Mouse (Mus musculus) liver, embryonic 11.5 days (tissue): ENCODE data around the gene Slc9a9. TPM values are rescaled to one million over a fixed set of nuclear protein-coding genes. Genes with fewer than 3 reads are reported as not detected.

Experiments
- ATAC-seq: fragments of 200-750 bp; cut with Nextera tagmentation; replicated peaks from 2 replicates; pipeline ENCODE4 v1.8.0; 2017; ENCODE audit warnings: moderate number of reproducible peaks, mild to moderate bottlenecking, moderate TSS enrichment, moderate library complexity; ENCODE audit not compliant: low FRiP score
- DNase-seq: peaks from one replicate; pipeline ENCODE4 v3.0.0-alpha.2; 2017; ENCODE audit warnings: low spot score
- H3K27ac ChIP-seq: fragments of 300-500 bp; sonication (generic); 2 replicates; pipeline ENCODE4 v1.5.1; 2014; ENCODE audit warnings: mild to moderate bottlenecking, low read depth, low read length, control low read depth
- H3K27me3 ChIP-seq: fragments of 300-500 bp; sonication (generic); replicated peaks from 2 replicates; pipeline ENCODE4 v1.6.1; 2014; ENCODE audit warnings: low read length, mixed read lengths; ENCODE audit not compliant: control insufficient read depth, insufficient read depth
- H3K36me3 ChIP-seq: fragments of 300-500 bp; sonication (generic); 2 replicates; pipeline ENCODE4 v1.6.1; 2014; ENCODE audit warnings: mild to moderate bottlenecking, low read length, moderate library complexity, mixed read lengths; ENCODE audit not compliant: control insufficient read depth, insufficient read depth
- H3K4me1 ChIP-seq: fragments of 300-500 bp; sonication (generic); replicated peaks from 2 replicates; pipeline ENCODE4 v1.6.1; 2014; ENCODE audit warnings: low read length, mixed read lengths; ENCODE audit not compliant: control insufficient read depth, insufficient read depth
- H3K4me2 ChIP-seq: fragments of 300-500 bp; sonication (generic); 2 replicates; pipeline ENCODE4 v1.6.1; 2014; ENCODE audit warnings: mild to moderate bottlenecking, control low read depth, moderate library complexity
- H3K4me3 ChIP-seq: fragments of 300-500 bp; sonication (generic); 2 replicates; pipeline ENCODE4 v1.5.1; 2014; ENCODE audit warnings: low read depth, low read length, control low read depth
- H3K9ac ChIP-seq: fragments of 300-500 bp; sonication (generic); 2 replicates; pipeline ENCODE4 v1.6.1; 2014; ENCODE audit warnings: low read depth, low read length, control low read depth
- H3K9me3 ChIP-seq: fragments of 300-500 bp; sonication (generic); 2 replicates; pipeline ENCODE4 v1.6.1; 2016; ENCODE audit warnings: low read length, inconsistent platforms, mixed read lengths; ENCODE audit not compliant: control insufficient read depth
- WGBS: fragments of 180-500 bp; shearing (Covaris S2); extraction: QIAGEN DNeasy Blood & Tissue Kit; methylation state at CpG from one replicate; pipeline ENCODE4 v1.1.7; 2014; 5-methylcytosine and 5-hydroxymethylcytosine counted together
- polyA plus RNA-seq: library from polyadenylated mRNA; unstranded; fragments of >200 nt; fragmentation: Nextera tagmentation; extraction: Ambion mirVana; gene quantifications from 2 replicates; pipeline ENCODE4 v1.2.1, GENCODE M21; 2014

Gene Slc9a9
- polyA plus RNA-seq, 1 experiment from 2014 or later, result 1.9 TPM

GRCm38 (mm10) chr9:94732136-94732535 is 62.4 kb downstream of the Slc9a9 start:
- H3K4me3 ChIP-seq, result no peak overlapping the region
- H3K9me3 ChIP-seq, result no peaks in the 10 kb centered on the region
- DNase-seq (no peak), ATAC-seq (no peak)
- no peak overlapping the region for H3K9ac ChIP-seq
- no peak overlapping the region for H3K4me2 ChIP-seq
- no peak overlapping the region for H3K27ac ChIP-seq
- no peaks in the 10 kb centered on the region; the same call in 1 of the 2 replicates for H3K4me1 ChIP-seq
- H3K36me3 ChIP-seq, result no peaks in the 10 kb centered on the region
- no peaks in the 10 kb centered on the region for H3K27me3 ChIP-seq
- WGBS, result 68% methylated on average over 6 of the region's 6 CpGs

DNA sequence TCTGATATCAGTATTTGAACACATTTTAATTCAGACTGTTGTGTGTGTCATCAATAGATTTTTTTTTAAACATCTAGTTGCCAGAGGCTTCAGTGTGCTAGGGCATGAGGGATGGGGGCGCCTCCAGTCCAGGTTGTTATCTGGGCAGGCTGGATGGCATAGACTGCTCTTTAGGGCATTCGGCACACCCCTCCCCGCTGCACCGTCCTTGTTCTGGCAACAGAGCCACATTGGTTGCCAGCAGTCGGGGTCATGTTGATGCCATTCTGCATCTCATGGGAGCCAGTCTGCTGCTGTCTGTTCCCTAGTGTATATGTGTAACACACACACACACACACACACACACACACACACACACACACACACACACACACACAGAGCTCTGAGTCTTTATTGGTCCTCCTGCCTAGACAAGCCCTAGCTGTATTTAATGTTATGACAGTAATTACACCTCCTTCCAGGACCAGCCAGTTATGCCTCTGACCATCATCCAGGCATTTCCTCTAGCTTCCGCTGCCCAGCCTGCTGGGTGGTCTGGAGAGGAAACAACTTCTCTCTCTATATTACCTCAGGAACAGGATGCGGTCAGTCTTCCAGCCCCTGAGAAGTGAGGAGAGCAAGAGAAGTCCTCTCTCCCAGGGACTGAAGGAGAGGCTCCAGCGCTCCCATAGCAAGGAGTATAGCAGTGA is 63.0 kb downstream of the Slc9a9 start:
- ATAC-seq (no peak), DNase-seq (no peak)
- no peaks in the 10 kb centered on the region for H3K36me3 ChIP-seq
- H3K9ac ChIP-seq, result no peak overlapping the region
- 58% methylated on average over 8 of the region's 8 CpGs for WGBS
- H3K4me1 ChIP-seq, result no peaks in the 10 kb centered on the region; the same call in 1 of the 2 replicates
- no peak overlapping the region for H3K4me3 ChIP-seq
- no peaks in the 10 kb centered on the region for H3K27me3 ChIP-seq
- H3K27ac ChIP-seq, result no peak overlapping the region
- no peak overlapping the region for H3K4me2 ChIP-seq
- no peaks in the 10 kb centered on the region for H3K9me3 ChIP-seq

DNA sequence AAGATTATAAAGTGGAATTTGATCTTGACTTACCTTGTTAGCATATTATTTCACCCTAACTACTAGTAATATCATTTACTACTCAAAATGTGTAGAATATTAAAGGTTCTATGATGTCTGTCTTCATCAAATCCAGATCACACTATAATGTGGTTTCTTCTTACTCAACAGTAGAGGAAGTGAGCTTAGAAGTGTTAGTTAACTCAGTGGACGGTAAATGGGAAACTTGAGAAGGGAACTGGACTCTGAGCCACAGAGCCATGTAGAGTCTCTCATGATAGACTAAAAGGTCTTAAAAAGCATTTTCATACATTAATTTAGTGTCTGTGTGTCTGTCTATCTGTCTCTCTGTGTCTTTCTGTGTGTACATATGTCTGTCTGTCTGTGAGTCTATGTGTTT is 64.6 kb downstream of the Slc9a9 start:
- no peak overlapping the region for H3K4me2 ChIP-seq
- no peaks in the 10 kb centered on the region for H3K36me3 ChIP-seq
- ATAC-seq (no peak), DNase-seq (no peak)
- H3K9me3 ChIP-seq, result no peaks in the 10 kb centered on the region
- H3K4me3 ChIP-seq, result no peak overlapping the region
- H3K27me3 ChIP-seq, result no peaks in the 10 kb centered on the region
- WGBS, result 61% methylated on average over 1 of the region's 1 CpGs
- no peak overlapping the region for H3K27ac ChIP-seq
- no peak overlapping the region for H3K9ac ChIP-seq
- H3K4me1 ChIP-seq, result no peaks in the 10 kb centered on the region; the same call in 1 of the 2 replicates

GRCm38 (mm10) chr9:94737226-94737625 is 67.5 kb downstream of the Slc9a9 start:
- no peak for ATAC-seq
- Histone ChIP-seq H3K9me3 (no peaks in the 10 kb centered on the region), H3K4me3 (no peak overlapping the region), H3K4me1 (no peaks in the 10 kb centered on the region; the same call in 1 of the 2 replicates), H3K36me3 (no peaks in the 10 kb centered on the region), H3K27ac (no peak overlapping the region), H3K27me3 (no peaks in the 10 kb centered on the region), H3K4me2 (no peak overlapping the region), H3K9ac (no peak overlapping the region)
- 73% methylated on average over 5 of the region's 5 CpGs for WGBS
- DNase-seq, result no peak

GRCm38 (mm10) chr9:94738555-94739427 is 69.1 kb downstream of the Slc9a9 start:
- Histone ChIP-seq H3K36me3 (no peaks in the 10 kb centered on the region), H3K4me1 (no peaks in the 10 kb centered on the region), H3K9ac (no peak overlapping the region), H3K4me2 (no peak overlapping the region), H3K27ac (no peak overlapping the region), H3K4me3 (no peak overlapping the region), H3K27me3 (no peaks in the 10 kb centered on the region), H3K9me3 (no peaks in the 10 kb centered on the region)
- 45% methylated on average over 6 of the region's 6 CpGs for WGBS
- DNase-seq, result no peak
- ATAC-seq, result no peak

DNA sequence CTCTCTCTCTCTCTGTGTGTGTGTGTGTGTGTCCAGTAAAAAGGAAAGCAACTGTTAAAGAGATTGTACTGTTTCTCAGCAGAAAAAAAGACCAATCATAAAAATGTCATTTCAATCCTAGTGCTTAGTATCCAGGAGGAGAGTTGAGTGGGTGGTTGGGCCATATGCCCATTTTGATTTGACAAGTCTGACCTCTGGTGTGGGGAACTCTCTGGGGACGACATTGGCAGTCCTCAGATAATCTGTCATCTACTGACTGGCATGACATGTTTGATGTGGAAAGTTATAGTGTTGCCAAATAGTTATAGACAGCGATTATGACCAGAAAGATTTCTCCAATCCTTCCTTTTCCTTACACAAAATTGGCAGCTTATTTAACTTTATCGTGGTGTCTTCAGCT is 71.1 kb downstream of the Slc9a9 start:
- WGBS, result 71% methylated on average over 3 of the region's 3 CpGs
- Histone ChIP-seq H3K4me3 (no peak overlapping the region), H3K9me3 (no peaks in the 10 kb centered on the region), H3K4me2 (no peak overlapping the region), H3K36me3 (no peaks in the 10 kb centered on the region), H3K4me1 (no peaks in the 10 kb centered on the region), H3K27me3 (no peaks in the 10 kb centered on the region), H3K27ac (no peak overlapping the region), H3K9ac (no peak overlapping the region)
- no peak for ATAC-seq
- no peak for DNase-seq

DNA sequence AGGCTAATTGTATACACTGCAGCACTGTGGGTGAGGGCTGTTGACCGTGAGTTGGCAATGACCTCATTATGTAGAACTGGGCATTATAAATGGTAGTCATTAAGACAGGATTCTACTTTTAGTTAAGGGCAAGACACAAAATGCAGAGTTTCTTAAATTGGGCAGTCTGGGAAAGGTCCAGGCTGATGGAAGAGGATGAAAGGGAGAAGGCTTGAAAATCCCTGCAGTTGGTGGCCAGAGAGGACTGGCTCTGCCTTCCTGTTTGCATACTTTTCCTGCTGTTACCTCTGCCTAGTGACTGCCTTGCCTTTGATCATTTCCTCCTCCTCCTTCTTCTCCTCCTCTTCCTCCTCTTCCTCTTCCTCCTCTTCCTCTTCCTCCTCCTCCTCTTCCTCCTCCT is 73.6 kb downstream of the Slc9a9 start:
- Histone ChIP-seq H3K27me3 (no peaks in the 10 kb centered on the region), H3K27ac (no peak overlapping the region), H3K9ac (no peak overlapping the region), H3K4me1 (no peaks in the 10 kb centered on the region), H3K9me3 (no peaks in the 10 kb centered on the region), H3K4me3 (no peak overlapping the region), H3K36me3 (no peaks in the 10 kb centered on the region), H3K4me2 (no peak overlapping the region)
- no peak for DNase-seq
- WGBS, result 82% methylated on average over 1 of the region's 1 CpGs
- no peak for ATAC-seq

DNA sequence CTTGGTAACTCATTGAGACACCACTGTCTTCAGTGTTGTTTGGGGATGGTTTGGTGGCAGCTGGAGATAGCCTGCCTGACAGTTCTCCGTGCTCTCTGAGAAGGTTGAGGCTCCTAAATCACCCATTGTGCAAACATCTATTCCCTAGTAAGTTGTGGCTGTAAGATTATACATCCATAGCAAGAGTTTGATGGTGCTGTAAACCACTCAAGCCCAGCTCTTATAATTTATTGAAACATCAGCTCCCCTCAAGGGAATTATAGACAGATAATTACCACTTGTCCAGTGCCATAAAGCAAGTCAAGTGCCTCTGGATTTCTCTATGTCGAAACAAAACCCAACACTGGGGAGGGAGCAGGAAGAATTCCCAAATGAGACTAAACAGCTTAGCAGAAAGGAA is 78.8 kb downstream of the Slc9a9 start:
- no peak overlapping the region for H3K27ac ChIP-seq
- 81% methylated on average over 2 of the region's 2 CpGs for whole genome bisulfite sequencing
- no peaks in the 10 kb centered on the region for H3K36me3 ChIP-seq
- ATAC-seq, result no peak
- H3K9ac ChIP-seq, result no peak overlapping the region
- no peak overlapping the region for H3K4me3 ChIP-seq
- no peaks in the 10 kb centered on the region for H3K27me3 ChIP-seq
- DNase-seq, result no peak
- H3K4me2 ChIP-seq, result no peak overlapping the region
- H3K9me3 ChIP-seq, result no peaks in the 10 kb centered on the region
- H3K4me1 ChIP-seq, result no peaks in the 10 kb centered on the region

DNA sequence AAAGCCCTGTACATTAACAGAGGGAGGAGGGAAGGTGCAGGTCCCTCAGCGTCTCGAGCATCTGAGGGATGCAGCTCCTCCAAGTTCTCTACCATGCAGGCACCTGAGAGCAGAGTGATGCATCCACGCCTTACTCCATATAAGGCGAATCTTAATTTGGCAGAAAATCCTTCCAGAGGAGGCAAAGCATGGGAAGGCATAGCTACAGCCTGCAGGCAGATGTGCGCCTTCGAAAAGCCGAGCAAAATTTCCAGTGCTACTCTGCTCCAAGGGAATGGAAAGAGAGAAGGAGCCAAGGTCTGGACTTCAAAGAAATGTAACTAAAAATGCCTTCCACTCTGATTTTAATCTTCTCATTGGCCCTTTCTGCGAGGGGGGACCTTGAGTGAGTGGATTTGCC is 80.5 kb downstream of the Slc9a9 start:
- no peaks in the 10 kb centered on the region for H3K27me3 ChIP-seq
- no peaks in the 10 kb centered on the region for H3K9me3 ChIP-seq
- H3K4me3 ChIP-seq, result no peak overlapping the region
- no peak overlapping the region for H3K27ac ChIP-seq
- ATAC-seq (no peak), DNase-seq (no peak)
- 86% methylated on average over 8 of the region's 8 CpGs for WGBS
- no peak overlapping the region for H3K4me2 ChIP-seq
- H3K36me3 ChIP-seq, result no peaks in the 10 kb centered on the region
- H3K4me1 ChIP-seq, result no peaks in the 10 kb centered on the region
- H3K9ac ChIP-seq, result no peak overlapping the region
